Mouse (Mus musculus) mammary gland, adult 2 months (tissue): ENCODE data around the gene Asprv1. TPM values are rescaled to one million over a fixed set of nuclear protein-coding genes. Genes with fewer than 3 reads are reported as not detected.

ENCODE experiments used
- polyA plus RNA-seq: library from polyadenylated mRNA; depleted of rRNA; stranded (reverse); fragments of >200 nt; gene quantifications from 2 replicates; pipeline ENCODE4 v1.2.3, GENCODE M21; 2012; ENCODE audit warnings: low replicate concordance; rRNA removed

The Asprv1 gene
- polyA plus RNA-seq = 1.4 and 6.4 TPM in 2 replicates

DNA sequence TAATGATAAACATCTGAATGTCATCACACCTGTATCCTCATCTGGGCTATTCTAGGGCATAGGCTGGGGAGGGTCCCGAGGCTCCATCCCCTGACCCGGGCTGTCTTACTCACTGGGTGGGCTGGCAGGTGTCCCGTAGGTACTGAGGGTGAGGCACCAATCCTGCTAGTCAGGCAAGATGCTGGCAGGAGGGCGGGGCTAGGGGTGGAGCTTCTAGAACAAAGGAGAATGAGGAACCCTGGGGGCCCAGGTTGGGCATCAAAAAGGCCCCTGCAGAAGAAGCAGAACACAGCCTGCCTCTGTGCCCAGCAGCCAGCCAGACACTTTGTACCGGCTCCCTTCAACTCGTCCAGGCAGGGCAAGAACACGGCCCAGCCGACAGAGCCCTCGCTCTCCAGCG is at the start of gene Asprv1:
Asprv1 (plus strand) TSS at position 219 of the 400 bp plus-strand sequence.

DNA sequence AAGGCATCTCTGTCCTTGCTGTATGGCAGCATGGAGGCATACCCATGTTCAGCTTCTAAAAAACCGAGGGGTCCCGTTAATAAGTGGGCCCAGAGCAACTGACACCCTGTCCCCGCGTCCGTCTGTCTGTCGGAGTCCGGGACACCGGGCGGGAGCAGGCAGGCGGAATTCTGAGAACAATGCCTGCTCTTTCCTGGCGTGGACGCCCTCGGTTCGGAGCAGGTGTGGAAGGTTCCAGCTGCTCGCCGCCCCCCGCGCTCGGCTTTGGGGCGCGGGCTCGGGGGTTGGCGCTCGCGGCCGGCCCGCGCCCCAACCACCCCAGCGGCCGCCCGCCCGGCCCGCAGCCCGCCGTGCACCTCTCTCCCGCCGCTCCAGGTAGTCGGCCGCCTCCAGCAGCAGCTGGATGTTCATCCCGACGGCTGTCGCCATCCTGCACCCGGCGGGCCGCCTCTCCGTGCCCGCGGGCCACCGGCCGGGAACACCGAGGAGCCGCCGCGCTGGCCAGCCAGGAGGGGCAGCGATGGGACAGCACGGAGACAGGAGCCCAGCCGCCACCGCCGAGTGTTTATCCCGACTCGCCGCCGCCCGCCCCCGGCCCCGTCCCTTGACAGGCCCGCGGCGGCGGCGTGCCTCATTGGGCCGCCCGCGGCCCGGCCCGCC is 40.7 kb downstream of the Asprv1 start, which contains the start of gene Mxd1:
Mxd1 (minus strand) TSS at position 582 of the 660 bp plus-strand sequence.

Other genes with a start within 250 kb of the Asprv1 start
- gene Pcyox1, start 231.0 kb upstream of the Asprv1 start, polyA plus RNA-seq = 28.2 and 50.8 TPM in 2 replicates
- 15.3 and 25.5 TPM in 2 replicates for gene Tia1, start 223.9 kb upstream of the Asprv1 start, polyA plus RNA-seq
- gene Gm44790, start 201.5 kb upstream of the Asprv1 start, polyA plus RNA-seq = 5.0 and 9.9 TPM in 2 replicates
- 10.5 and 17.2 TPM in 2 replicates for gene C87436, start 189.8 kb upstream of the Asprv1 start, polyA plus RNA-seq
- gene Pcbp1, start 101.8 kb upstream of the Asprv1 start, polyA plus RNA-seq = 109 and 247 TPM in 2 replicates
- gene Mxd1, start 41.0 kb downstream of the Asprv1 start, polyA plus RNA-seq = 15.9 and 17.5 TPM in 2 replicates
- gene Snrnp27, start 56.4 kb downstream of the Asprv1 start, polyA plus RNA-seq = 6.5 and 10.6 TPM in 2 replicates
- 5.7 and 12.6 TPM in 2 replicates for gene Gmcl1, start 105.2 kb downstream of the Asprv1 start, polyA plus RNA-seq
- 27.3 and 57.9 TPM in 2 replicates for gene Anxa4, start 165.4 kb downstream of the Asprv1 start, polyA plus RNA-seq
- gene Aak1, start 221.4 kb downstream of the Asprv1 start, polyA plus RNA-seq = 20.0 and 31.3 TPM in 2 replicates